Mouse (Mus musculus): ENCODE measurements around the gene Adam23. TPM values are rescaled to one million over a fixed set of nuclear protein-coding genes. Genes with fewer than 3 reads are reported as not detected.
A peak's percentile ranks its signal among the peaks of the same experiment; 100 is the strongest.

The Adam23 gene
- polyA plus RNA-seq, 1 experiment from 2014 or later = 2.6 TPM

DNA sequence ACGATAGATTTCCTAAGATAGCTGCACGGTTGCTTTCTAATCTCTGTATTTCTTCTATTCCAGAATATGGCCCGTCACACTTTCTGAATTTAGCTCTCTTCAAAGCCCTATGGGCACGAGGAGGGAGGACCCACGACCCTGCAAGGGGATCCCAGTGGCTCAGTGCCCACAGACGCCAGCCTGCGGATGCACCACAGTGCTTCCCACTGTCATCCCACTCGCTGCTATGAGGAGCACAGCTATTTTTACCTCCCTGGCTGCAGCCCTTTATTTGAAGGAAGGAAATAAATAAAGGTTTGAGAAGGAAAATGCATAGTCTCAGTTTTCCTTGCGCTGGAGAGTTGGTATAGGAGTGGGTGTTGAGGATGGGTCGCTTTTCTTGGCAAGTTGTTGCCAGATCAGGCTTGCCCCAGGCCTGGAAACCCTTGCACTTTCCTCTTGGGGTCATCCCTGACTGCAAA, 512 bp upstream of the Adam23 start:
- no peak for ATAC-seq (ENCODE audit: low FRiP score, low TSS enrichment)
- Histone ChIP-seq H3K27me3 (ENCODE audit: control insufficient read depth, insufficient read depth, low read length) (no peaks in the 10 kb centered on the region; the same call in 1 of the 2 replicates), H3K9me3 (ENCODE audit: control insufficient read depth, low read length) (no peaks in the 10 kb centered on the region), H3K9ac (ENCODE audit: low read length) (no peak overlapping the region), H3K36me3 (ENCODE audit: control insufficient read depth, insufficient read depth, low read length) (no peaks in the 10 kb centered on the region), H3K27ac (replicated peaks) (no peak overlapping the region), H3K4me3 (ENCODE audit: low read depth, low read length) (peak overlapping the region; percentile 53), H3K4me1 (replicated peaks; ENCODE audit: control insufficient read depth, insufficient read depth) (no peaks in the 10 kb centered on the region), H3K4me2 (replicated peaks; ENCODE audit: low read depth) (peak overlapping the region; percentile 88)
- WGBS = 64% methylated on average over 10 of the region's 10 CpGs
- no peak for DNase-seq (ENCODE audit: low spot score)
- TF ChIP-seq EP300 (optimal IDR thresholded peaks at IDR 0.05) (no peak), CTCF (IDR thresholded peaks at IDR 0.05; ENCODE audit: low read depth) (no peak)

DNA sequence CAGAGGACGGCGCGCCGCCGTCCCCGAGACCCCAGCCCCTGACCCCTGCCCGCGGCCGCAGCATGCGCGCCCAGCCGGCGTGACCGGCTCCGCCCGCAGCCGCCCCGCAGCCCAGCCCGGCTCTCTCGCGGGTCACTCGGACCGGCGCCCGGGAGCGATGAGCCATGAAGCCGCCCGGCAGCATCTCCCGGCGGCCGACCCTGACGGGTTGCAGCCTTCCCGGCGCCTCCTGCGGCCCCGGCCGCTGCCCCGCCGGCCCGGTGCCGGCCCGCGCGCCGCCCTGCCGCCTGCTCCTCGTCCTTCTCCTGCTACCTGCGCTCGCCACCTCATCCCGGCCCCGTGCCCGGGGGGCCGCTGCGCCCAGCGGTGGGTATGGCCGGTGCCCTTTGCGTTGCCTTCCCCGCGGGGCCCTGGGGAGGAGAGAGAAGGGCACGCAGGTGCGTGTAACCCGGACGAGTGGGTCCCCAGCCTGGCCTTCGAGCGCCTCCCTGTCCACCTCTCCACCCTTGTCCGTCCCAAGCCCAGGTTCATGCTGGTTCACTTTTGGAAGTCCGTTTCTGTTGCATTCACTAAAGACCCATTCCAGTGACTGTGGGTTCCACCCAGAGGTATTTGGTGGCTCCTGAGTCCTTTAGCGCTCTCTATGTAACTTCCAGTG, 485 bp downstream of the Adam23 start:
- DNase-seq (ENCODE audit: low spot score) (no peak), ATAC-seq (ENCODE audit: low FRiP score, low TSS enrichment) (peak; percentile 35; the same call in 1 of the 2 replicates)
- Histone ChIP-seq H3K9me3 (ENCODE audit: control insufficient read depth, low read length) (no peaks in the 10 kb centered on the region), H3K4me1 (replicated peaks; ENCODE audit: control insufficient read depth, insufficient read depth) (no peaks in the 10 kb centered on the region), H3K9ac (ENCODE audit: low read length) (peak overlapping the region; percentile 45; the same call in 1 of the 2 replicates), H3K4me3 (ENCODE audit: low read depth, low read length) (peak overlapping the region; percentile 53), H3K4me2 (replicated peaks; ENCODE audit: low read depth) (peak overlapping the region; percentile 88), H3K27me3 (ENCODE audit: control insufficient read depth, insufficient read depth, low read length) (no peaks in the 10 kb centered on the region; the same call in 1 of the 2 replicates), H3K36me3 (ENCODE audit: control insufficient read depth, insufficient read depth, low read length) (no peaks in the 10 kb centered on the region), H3K27ac (replicated peaks) (no peak overlapping the region)
- WGBS = 2% methylated on average over 51 of the region's 68 CpGs
- TF ChIP-seq EP300 (optimal IDR thresholded peaks at IDR 0.05) (no peak), CTCF (IDR thresholded peaks at IDR 0.05; ENCODE audit: low read depth) (no peak)

DNA sequence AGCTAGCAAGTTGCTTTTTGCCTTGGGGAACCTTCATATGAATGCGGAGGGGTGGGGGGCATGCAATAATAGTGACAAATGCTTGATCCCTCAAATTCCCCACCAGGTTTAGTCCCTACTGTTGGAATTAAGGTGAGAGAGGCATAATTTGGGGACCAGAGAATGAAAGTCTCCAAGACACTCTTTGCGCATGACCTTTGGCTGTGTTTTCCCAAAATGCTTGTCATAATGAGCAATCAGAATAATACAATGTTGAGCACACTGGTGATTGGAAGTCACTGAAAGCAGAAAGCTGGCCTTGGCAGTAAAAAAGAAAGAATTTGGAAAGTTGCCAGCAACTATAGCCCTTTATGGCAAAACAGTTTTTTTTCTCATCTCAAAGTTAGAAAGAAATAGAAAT, 1.0 kb downstream of the Adam23 start:
- Histone ChIP-seq H3K9ac (ENCODE audit: low read length) (no peak overlapping the region), H3K27ac (replicated peaks) (no peak overlapping the region), H3K9me3 (ENCODE audit: control insufficient read depth, low read length) (no peaks in the 10 kb centered on the region), H3K4me2 (replicated peaks; ENCODE audit: low read depth) (peak overlapping the region; percentile 88), H3K4me3 (ENCODE audit: low read depth, low read length) (peak overlapping the region; percentile 53; the same call in 1 of the 2 replicates), H3K36me3 (ENCODE audit: control insufficient read depth, insufficient read depth, low read length) (no peaks in the 10 kb centered on the region), H3K4me1 (replicated peaks; ENCODE audit: control insufficient read depth, insufficient read depth) (no peaks in the 10 kb centered on the region), H3K27me3 (ENCODE audit: control insufficient read depth, insufficient read depth, low read length) (no peaks in the 10 kb centered on the region; the same call in 1 of the 2 replicates)
- WGBS = 72% methylated on average over 2 of the region's 2 CpGs
- TF ChIP-seq EP300 (optimal IDR thresholded peaks at IDR 0.05) = no peak
- TF ChIP-seq CTCF (IDR thresholded peaks at IDR 0.05; ENCODE audit: low read depth) = no peak
- no peak for ATAC-seq (ENCODE audit: low FRiP score, low TSS enrichment)
- DNase-seq (ENCODE audit: low spot score) = no peak

DNA sequence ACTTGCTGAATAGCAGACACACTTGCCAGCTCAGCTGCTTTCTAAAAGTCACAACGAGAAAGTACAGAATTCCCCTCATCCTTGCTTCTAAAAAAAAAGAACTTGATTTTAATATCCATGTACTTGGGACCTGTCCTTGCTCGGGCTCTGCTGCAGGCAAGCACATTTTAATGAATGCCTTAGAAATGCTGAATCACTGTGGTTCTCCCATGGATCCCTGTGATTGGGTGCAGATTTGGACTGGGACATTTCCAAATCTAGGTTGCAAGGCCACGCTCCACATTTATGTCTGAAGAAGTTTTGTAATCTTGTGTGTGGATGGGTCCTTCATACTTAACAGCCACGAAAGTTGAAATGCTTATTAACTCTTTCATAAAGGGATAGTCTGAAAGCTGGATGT, 4.4 kb downstream of the Adam23 start:
- H3K4me3 ChIP-seq (ENCODE audit: low read depth, low read length) = no peak overlapping the region
- TF ChIP-seq EP300 (optimal IDR thresholded peaks at IDR 0.05) (no peak), CTCF (IDR thresholded peaks at IDR 0.05; ENCODE audit: low read depth) (no peak)
- H3K4me2 ChIP-seq (replicated peaks; ENCODE audit: low read depth) = no peak overlapping the region
- WGBS = 76% methylated on average over 4 of the region's 4 CpGs
- no peaks in the 10 kb centered on the region for H3K36me3 ChIP-seq (ENCODE audit: control insufficient read depth, insufficient read depth, low read length)
- no peak overlapping the region for H3K27ac ChIP-seq (replicated peaks)
- H3K4me1 ChIP-seq (replicated peaks; ENCODE audit: control insufficient read depth, insufficient read depth) = no peaks in the 10 kb centered on the region
- H3K9me3 ChIP-seq (ENCODE audit: control insufficient read depth, low read length) = no peaks in the 10 kb centered on the region
- DNase-seq (ENCODE audit: low spot score) (no peak), ATAC-seq (ENCODE audit: low FRiP score, low TSS enrichment) (no peak)
- no peak overlapping the region for H3K9ac ChIP-seq (ENCODE audit: low read length)
- no peaks in the 10 kb centered on the region; the same call in 1 of the 2 replicates for H3K27me3 ChIP-seq (ENCODE audit: control insufficient read depth, insufficient read depth, low read length)

DNA sequence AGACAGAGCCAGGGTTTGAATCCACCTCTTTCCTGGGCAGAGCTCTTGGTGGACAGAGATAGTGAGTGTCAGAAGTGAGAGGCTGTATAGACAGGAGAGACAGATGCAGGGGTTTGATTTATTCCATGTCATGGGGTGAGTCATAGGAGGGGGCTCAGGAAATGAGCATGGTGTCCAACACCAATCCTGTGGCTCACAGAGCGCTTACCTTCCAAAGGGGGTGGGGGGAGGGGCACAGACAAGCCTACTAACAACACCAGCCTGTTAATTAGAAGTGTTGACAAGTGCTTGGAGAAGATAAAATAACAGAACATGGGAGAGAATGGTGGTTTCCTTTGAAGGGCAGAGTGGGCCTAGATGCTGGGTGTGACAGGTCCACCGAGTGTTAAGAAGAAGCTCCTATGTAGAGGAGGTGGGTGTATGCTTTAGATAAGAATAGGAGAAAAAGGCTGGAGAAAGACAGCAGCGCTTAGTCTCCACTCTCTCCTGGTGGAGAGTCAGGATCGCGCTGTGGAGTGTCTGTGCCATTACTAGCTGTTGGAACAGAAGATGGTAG, 7.7 kb downstream of the Adam23 start:
- Histone ChIP-seq H3K27ac (replicated peaks) (no peak overlapping the region), H3K4me3 (ENCODE audit: low read depth, low read length) (no peak overlapping the region), H3K9me3 (ENCODE audit: control insufficient read depth, low read length) (no peaks in the 10 kb centered on the region), H3K4me1 (replicated peaks; ENCODE audit: control insufficient read depth, insufficient read depth) (no peaks in the 10 kb centered on the region), H3K36me3 (ENCODE audit: control insufficient read depth, insufficient read depth, low read length) (no peaks in the 10 kb centered on the region), H3K27me3 (ENCODE audit: control insufficient read depth, insufficient read depth, low read length) (no peaks in the 10 kb centered on the region), H3K4me2 (replicated peaks; ENCODE audit: low read depth) (no peak overlapping the region), H3K9ac (ENCODE audit: low read length) (no peak overlapping the region)
- DNase-seq (ENCODE audit: low spot score) (no peak), ATAC-seq (ENCODE audit: low FRiP score, low TSS enrichment) (no peak)
- 58% methylated on average over 5 of the region's 5 CpGs for WGBS
- TF ChIP-seq EP300 (optimal IDR thresholded peaks at IDR 0.05) (no peak), CTCF (IDR thresholded peaks at IDR 0.05; ENCODE audit: low read depth) (no peak)
